Mouse (Mus musculus): Measurements from ENCODE around the gene C8b.

Gene C8b

GRCm38 (mm10) chr4:104766065-104766464 is at the start of gene C8b:
C8b (plus strand) TSS chr4:104766317.
- no peak for DNase-seq (ENCODE audit: low read depth, low spot score)

DNA sequence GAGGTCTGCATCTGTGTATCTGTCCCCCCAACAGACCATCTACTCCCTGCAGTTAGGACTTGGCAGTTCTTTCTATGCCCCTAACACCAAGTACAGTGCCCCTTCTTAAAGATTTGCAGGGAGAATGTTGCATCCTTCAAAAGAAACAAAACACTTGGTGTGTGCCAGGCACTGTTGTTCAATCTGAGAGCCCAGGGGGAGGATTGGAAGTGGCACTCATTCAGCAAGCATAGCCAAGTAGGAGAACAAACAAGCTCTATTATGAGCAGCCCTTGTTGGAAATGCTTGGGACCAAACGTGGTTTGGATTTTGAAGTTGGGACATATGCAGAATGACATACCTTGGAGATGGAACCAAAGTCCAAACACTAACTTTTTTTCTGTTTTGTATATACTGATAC is 49.6 kb upstream of the C8b start:
- no peak for DNase-seq (ENCODE audit: low read depth, low spot score)

DNA sequence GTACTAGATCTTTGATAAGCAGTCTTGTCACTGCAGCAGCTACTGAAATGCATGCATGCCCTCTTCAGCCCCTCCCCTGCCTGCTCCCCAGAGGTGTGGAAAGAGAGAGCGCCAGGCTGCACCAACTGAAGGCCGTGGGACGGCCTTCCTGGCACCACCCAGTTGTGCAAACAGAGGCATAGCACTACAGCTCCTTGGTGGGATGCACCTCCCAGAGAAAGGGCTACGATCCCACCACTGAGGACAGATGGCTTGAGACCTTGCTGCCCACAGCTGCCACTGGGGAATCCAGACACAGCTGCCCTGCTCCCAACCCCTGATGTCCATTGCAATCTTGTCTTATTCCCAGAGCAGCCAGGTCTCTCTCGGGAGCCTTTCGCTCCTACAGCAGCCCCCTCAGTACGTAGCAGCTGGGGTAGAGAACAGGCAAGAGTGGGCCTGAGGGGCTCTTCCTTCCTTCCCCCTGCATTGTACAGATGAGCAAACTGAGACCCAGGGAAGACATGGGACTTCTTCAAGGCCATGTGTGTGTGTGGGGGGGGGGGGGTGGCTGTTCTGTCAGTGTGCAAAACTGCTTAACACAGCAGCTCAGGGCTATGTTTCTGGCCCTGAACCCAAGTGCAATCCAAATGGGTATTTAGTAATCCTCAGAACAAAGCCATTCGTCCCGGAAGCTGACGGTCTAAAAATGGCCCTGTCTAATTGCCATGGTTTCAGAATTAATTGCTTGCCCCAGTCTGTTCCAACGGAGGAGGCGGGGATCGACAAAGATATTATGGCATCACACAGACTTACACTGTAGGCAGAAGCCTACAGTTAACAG is 46.9 kb upstream of the C8b start:
- no peak for DNase-seq (ENCODE audit: low read depth, low spot score)

DNA sequence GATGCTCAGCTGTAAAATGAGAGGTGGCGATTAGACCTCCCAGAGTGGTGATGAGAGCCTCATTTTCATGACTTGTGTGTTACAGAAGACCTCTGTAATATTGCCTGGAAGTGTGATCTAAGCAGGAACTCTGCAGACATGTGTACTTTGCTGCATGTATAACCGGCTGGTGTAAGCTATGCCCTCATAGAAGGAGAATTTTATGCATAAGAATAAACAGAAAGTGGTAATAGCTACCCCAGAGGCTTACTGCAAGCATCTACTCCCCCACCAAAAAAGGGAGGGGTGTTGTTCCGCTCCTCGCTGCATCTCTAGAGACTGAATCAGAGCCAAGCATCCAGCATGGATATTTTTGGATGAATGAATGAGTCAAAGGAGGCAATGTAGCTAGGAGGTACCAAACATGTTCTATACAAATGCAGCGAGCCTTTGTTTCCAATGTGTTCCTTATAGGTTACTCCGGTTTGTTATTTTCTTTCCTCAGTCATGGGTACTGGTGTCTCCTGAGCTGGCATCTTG is 42.5 kb upstream of the C8b start:
- DNase-seq (ENCODE audit: low read depth, low spot score) = no peak

GRCm38 (mm10) chr4:104724258-104724657 is 41.9 kb upstream of the C8b start:
- peak; percentile 46 for DNase-seq (ENCODE audit: low read depth, low spot score)

DNA sequence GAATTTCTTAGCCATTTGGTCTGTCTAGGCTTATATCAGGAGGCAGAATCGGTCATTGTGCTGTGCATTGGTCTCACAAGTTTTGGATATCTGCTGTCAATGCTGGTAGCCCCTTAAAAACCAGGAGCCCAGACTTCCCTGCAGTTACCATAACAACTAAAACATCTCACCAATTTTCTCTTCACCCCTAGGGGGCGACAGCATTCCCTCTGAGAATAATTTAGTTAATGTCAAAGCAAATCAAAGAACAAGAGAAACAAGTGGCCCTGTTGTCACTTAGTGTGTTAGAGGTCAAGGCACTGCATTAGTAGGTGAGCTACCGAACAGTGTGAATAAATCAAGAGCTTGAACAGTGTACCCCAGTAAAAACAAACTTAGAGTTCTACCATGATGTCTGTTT is 40.4 kb upstream of the C8b start:
- DNase-seq (ENCODE audit: low read depth, low spot score) = no peak

DNA sequence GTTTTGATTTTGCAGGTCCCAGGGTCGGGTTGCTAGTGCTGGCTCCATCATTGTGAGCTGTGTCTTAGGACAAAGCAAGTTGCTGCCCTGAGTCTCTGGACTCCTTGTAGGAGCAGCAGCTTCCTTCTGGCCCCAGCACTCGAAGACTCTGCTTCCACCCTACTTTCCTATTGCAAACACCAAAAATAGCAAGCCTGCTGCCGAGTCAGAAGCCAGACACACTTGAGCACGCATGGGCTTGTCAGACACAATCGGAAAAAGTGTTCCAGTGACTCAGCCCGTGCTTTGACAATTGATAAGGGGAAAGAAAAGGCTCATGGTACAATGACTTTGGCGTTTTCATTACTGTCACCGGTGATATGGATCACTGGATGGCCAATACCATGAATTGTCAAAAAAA is 36.9 kb upstream of the C8b start:
- DNase-seq (ENCODE audit: low read depth, low spot score) = no peak

- no peak for DNase-seq (ENCODE audit: low read depth, low spot score)
Measured at GRCm38 (mm10) chr4:104746500-104746899, 19.6 kb upstream of the C8b start.

DNA sequence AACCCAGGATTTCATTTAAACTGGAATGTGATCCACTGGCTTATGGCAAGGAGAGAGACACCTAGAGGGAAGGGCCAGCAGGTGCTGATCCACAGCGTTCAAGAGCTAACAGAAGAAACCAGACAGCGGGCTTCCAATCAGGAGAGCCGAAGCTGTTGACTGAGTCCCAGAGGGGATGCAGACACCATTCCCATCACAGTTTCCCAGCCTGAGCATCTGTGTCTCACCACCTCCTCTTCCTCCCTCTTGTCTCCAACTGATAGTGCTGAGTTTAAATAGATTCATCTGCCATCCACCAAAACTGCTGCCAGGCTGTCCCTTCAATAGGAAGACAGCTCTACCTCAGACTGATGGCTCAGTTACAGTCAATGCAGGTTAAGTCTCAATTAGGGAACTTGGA is 12.0 kb upstream of the C8b start:
- no peak for DNase-seq (ENCODE audit: low read depth, low spot score)

GRCm38 (mm10) chr4:104760878-104761624 is 5.1 kb upstream of the C8b start:
- DNase-seq (ENCODE audit: low read depth, low spot score) = no peak

DNA sequence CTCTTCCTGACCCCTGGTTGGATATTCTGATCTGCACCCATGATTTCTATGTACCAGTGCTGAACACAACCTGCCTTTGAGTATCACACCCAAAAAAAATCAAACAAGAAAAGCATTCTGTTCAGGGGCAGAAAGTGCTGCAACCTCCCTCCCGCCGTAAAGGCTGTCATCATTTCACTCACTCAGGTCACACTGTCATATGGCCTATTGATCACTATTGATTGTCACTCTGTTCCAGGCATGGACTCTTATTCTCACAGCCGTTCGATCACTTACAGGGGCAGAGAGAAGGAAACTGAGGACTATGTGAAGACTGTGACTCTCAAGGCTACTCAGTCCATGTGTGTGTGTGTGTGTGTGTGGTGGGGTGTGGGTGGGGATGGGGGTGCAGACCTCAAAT is 2.1 kb downstream of the C8b start:
- no peak for DNase-seq (ENCODE audit: low read depth, low spot score)

- no peak for DNase-seq (ENCODE audit: low read depth, low spot score)
Measured at GRCm38 (mm10) chr4:104769602-104770001, 3.5 kb downstream of the C8b start.

GRCm38 (mm10) chr4:104770331-104770730 is 4.2 kb downstream of the C8b start:
- no peak for DNase-seq (ENCODE audit: low read depth, low spot score)

GRCm38 (mm10) chr4:104775601-104776000 is 9.5 kb downstream of the C8b start:
- DNase-seq (ENCODE audit: low read depth, low spot score) = no peak

DNA sequence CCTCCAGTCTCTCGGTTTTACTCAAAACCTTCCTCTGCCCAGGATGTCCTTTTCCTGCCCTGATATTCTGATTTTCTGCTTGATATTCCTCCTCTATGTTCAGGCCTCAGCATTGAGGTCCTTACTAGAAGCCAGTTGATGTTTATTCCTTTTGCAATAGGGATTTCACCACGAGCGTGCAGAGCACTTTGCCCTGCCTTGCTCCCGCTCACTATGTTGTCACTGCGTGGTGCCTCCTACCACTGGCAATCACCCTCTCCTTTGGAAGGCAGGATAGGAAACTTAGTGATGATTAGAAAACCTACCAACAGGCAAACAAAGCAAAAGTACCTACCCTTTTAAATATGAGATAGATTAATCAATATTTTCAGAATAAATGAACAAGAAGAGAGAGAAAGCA is 13.3 kb downstream of the C8b start:
- DNase-seq (ENCODE audit: low read depth, low spot score) = no peak

- DNase-seq (ENCODE audit: low read depth, low spot score) = no peak
Measured at GRCm38 (mm10) chr4:104781441-104781840, 15.3 kb downstream of the C8b start.

DNA sequence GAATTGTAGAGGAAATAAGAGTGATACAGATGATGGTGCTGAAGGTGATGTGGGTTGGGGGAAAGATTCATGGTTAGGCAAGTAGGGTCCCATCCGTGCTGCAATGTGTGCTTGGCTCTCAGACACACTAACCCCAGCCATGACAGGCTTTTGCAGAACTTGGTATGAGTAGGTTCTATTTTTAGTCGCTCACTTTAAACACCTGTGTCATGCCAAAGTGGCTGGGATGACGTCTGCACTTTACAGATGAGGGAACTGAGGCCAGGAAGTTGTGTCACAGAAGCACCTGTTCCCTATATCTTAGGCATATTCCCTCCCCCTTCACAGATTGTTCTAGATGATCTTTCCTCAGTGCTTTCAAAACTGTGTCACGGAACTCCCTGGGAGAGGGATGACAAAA is 16.2 kb downstream of the C8b start:
- no peak for DNase-seq (ENCODE audit: low read depth, low spot score)

GRCm38 (mm10) chr4:104792111-104792510 is 26.0 kb downstream of the C8b start:
- no peak for DNase-seq (ENCODE audit: low read depth, low spot score)

DNA sequence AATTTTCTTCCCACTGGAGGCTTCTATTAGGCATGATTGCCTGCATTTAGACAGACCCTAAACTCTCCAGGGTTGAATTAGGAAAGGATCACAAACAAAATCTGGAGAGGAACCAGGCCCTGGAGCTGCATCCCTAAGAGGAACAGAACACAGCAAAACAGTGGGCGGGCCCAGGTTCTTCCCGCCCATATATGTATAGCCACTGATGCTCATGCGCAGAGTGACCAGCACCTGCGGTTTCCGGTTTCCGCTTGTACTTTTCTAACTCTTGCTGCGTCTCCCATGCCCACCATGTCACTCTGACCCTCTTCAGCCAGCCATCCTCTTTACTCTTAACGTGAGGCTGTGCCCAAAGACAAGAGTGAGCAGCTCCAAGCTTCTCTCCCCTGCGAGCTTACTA is 32.8 kb downstream of the C8b start:
- DNase-seq (ENCODE audit: low read depth, low spot score) = no peak

DNA sequence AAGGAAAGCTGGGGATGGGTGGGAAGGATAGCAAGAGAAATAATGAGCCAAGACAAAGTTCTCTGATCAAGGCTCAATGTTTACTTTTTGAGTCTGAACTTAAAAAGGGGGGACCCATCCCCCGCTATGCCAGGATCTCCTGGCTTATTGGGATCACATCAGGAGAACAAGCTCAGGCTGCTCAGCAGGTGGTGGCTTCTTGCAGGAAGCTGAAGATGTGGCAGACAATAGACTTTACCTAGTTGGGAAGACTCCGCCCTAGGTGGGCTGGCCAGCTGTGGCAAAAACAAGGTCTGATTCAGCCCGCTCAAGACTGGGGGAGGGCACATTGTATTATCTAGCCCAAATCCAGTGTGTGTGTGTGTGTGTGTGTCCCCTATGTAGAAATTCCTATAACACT is 35.5 kb downstream of the C8b start:
- no peak for DNase-seq (ENCODE audit: low read depth, low spot score)

- no peak for DNase-seq (ENCODE audit: low read depth, low spot score)
Measured at GRCm38 (mm10) chr4:104804100-104804499, 38.0 kb downstream of the C8b start.

GRCm38 (mm10) chr4:104805414-104806257 is 39.5 kb downstream of the C8b start:
- no peak for DNase-seq (ENCODE audit: low read depth, low spot score)
